Mouse (Mus musculus) liver, adult 2 months (tissue): ENCODE data around the gene Tmem114. TPM values are rescaled to one million over a fixed set of nuclear protein-coding genes. Genes with fewer than 3 reads are reported as not detected.

Source experiments
- DNase-seq: peaks from one replicate; pipeline ENCODE4 v3.0.0-alpha.2; 2011; ENCODE audit warnings: low read depth, low spot score; ENCODE audit errors: extremely low read depth
- H3K27ac ChIP-seq: fragments of 200-500 bp; replicated peaks from 2 replicates; pipeline ENCODE4 v1.5.1; 2012; ENCODE audit warnings: low read depth, mild to moderate bottlenecking, control low read depth, inconsistent platforms, low read length; ENCODE audit not compliant: insufficient read depth
- H3K27me3 ChIP-seq: fragments of 200-500 bp; 2 replicates; pipeline ENCODE4 v1.6.1; 2012; ENCODE audit warnings: mild to moderate bottlenecking, moderate library complexity, low read length, inconsistent platforms; ENCODE audit not compliant: control insufficient read depth, insufficient read depth
- H3K36me3 ChIP-seq: fragments of 200-500 bp; 2 replicates; pipeline ENCODE4 v1.6.1; 2012; ENCODE audit warnings: low read length, inconsistent platforms; ENCODE audit not compliant: control insufficient read depth, insufficient read depth
- H3K4me1 ChIP-seq: fragments of 200-500 bp; 2 replicates; pipeline ENCODE4 v1.6.1; 2011; ENCODE audit warnings: low read length; ENCODE audit not compliant: control insufficient read depth, insufficient read depth
- H3K4me3 ChIP-seq: fragments of 200-500 bp; 2 replicates; pipeline ENCODE4 v1.5.1; 2011; ENCODE audit warnings: low read depth, mild to moderate bottlenecking, control low read depth, low read length, moderate library complexity; ENCODE audit not compliant: insufficient read depth
- H3K79me2 ChIP-seq: fragments of 200-500 bp; 2 replicates; pipeline ENCODE4 v1.6.1; 2012; ENCODE audit warnings: inconsistent platforms, mild to moderate bottlenecking, low read length, moderate library complexity; ENCODE audit not compliant: control insufficient read depth, insufficient read depth
- H3K9ac ChIP-seq: fragments of 200-500 bp; 2 replicates; pipeline ENCODE4 v1.6.1; 2012; ENCODE audit warnings: low read depth, mild to moderate bottlenecking, control low read depth, inconsistent platforms, low read length
- CTCF ChIP-seq: fragments of 200-500 bp; IDR thresholded peaks from 2 replicates; pipeline ENCODE4 v1.5.1; 2011; ENCODE audit warnings: low read depth, low read length, control low read depth
- POLR2A ChIP-seq: fragments of 200-500 bp; IDR thresholded peaks from 2 replicates; pipeline ENCODE4 v1.6.1; 2011; ENCODE audit warnings: low read length, control low read depth; ENCODE audit not compliant: insufficient read depth; ENCODE audit errors: extremely low read depth
- WGBS: fragments of 180-500 bp; shearing (Covaris S2); methylation state at CpG from one replicate; pipeline ENCODE4 v1.1.7; 2018; 5-methylcytosine and 5-hydroxymethylcytosine counted together
- polyA plus RNA-seq: library from polyadenylated mRNA; depleted of rRNA; stranded (reverse); fragments of >200 nt; gene quantifications from 2 replicates; pipeline ENCODE4 v1.2.3, GENCODE M21; 2012; rRNA removed
- total RNA-seq: library from RNA; depleted of rRNA; stranded (reverse); fragments of >200 nt; gene quantifications from 2 replicates; pipeline ENCODE4 v1.2.3, GENCODE M21; 2014; rRNA removed

Gene Tmem114
- total RNA-seq (not detected in 2 replicates), polyA plus RNA-seq (not detected in 2 replicates)

DNA sequence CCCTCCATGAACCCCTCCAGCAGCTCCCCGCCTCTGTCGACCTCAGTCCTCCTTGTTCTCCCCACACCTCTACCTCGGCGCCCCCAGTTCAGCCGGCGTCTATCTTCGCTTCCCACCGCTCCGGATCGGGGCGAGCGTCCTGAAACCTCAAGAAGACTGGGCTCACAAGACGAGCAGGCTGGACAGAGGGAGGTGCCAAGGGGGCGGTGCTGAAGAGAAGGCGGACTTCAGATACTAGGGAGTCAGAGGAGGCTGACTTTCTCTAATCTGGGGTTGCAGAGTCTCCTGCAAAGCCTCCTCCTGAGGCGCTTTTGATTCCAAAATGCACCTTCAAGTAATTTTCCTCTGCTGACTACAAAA is at the start of gene Tmem114:
Tmem114 (minus strand) TSS at position 166 of the 360 bp plus-strand sequence.
- H3K79me2 ChIP-seq: no peaks in the 10 kb centered on the region
- H3K27me3 ChIP-seq: peaks cover 6% of the 10 kb centered on the region; the same call in 1 of the 2 replicates
- TF ChIP-seq POLR2A (no peak), CTCF (no peak)
- 3% methylated on average over 16 of the region's 16 CpGs for WGBS
- no peaks in the 10 kb centered on the region for H3K36me3 ChIP-seq
- H3K9ac ChIP-seq: no peak within 1 kb of the TSS
- no peak for DNase-seq
- no peak within 1 kb of the TSS for H3K4me3 ChIP-seq
- H3K27ac ChIP-seq: no peak within 1 kb of the TSS
- H3K4me1 ChIP-seq: no peaks in the 10 kb centered on the region

DNA sequence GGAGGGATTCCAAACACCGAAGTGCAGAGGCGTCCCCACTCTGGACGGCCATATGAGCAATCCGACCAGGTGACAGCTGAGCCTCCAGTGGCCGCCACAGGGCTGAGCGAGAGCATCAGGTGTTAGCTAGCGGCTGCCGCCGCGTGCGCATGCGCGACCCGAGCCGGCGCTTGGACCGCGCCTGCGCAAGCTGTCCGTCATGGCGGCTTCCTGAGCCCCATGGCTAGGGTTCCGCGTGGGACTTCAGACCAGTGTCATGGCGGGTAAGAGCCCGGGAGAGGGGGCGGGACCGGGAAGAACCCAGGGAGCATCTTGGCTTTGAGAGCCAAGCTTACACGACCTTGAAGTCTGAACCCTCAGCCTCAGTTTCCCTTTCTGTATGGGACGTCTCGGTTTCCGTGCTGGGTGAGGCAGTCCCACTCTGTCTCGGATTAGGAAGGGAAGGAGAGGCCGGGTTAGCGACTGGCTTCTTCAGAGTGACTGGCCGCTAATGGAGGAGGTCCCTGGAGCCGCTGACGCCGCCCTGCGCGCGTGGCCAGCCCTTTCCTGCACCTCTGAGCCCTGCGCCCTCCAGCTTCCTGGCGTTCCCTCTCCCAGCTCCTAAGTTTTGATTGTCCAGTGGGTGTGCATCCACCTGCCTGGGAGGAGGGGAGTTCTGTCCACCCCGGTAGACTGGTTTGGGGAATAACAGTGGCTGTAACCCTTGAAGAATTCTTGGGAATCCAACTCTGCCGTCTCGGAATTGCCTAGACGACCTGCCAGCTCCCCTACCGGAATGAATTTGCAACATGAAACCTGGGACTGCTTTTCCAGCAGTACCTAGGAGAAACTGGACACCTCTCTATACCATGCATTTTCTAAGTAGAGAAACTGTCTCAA is 45.9 kb upstream of the Tmem114 start, which contains the start of gene Mettl22:
Mettl22 (plus strand) TSS at position 186 of the 879 bp plus-strand sequence.
- peak; percentile 81 for DNase-seq
- Histone ChIP-seq H3K36me3 (no peaks in the 10 kb centered on the region), H3K9ac (peak within 1 kb of the TSS; percentile 58), H3K79me2 (no peaks in the 10 kb centered on the region), H3K4me3 (peak within 1 kb of the TSS; percentile 64), H3K4me1 (no peaks in the 10 kb centered on the region), H3K27ac (peak within 1 kb of the TSS; percentile 50), H3K27me3 (no peaks in the 10 kb centered on the region)
- under 1% methylated on average over 48 of the region's 48 CpGs for WGBS
- TF ChIP-seq CTCF: peak; percentile 22; the same call in 1 of the 2 replicates
- peak; percentile 58 for TF ChIP-seq POLR2A

DNA sequence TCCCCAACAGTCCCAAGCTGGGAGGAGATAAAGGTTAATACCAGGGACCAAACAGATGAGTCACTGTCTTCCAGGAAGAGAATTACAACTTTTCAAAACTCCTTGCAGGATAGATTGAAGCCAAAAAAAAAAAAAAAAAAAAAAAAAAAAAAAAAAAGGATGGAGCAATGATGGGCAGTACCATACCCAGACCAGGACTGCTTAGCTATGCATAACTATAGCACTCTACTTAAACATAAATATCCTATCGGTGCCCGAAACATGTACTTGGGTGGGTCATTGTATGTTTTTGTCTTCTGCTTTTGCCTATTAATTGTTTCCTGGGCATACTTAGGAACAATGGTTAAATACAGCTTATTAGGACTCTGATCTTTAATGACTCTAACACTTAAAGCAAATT is 45.2 kb upstream of the Tmem114 start:
- TF ChIP-seq CTCF (no peak), POLR2A (no peak)
- no peak for DNase-seq
- no peak overlapping the region for H3K9ac ChIP-seq
- no peaks in the 10 kb centered on the region for H3K79me2 ChIP-seq
- H3K27me3 ChIP-seq: no peaks in the 10 kb centered on the region
- H3K36me3 ChIP-seq: no peaks in the 10 kb centered on the region
- 73% methylated on average over 2 of the region's 2 CpGs for WGBS
- no peak overlapping the region for H3K27ac ChIP-seq
- no peak overlapping the region for H3K4me3 ChIP-seq
- no peaks in the 10 kb centered on the region for H3K4me1 ChIP-seq

DNA sequence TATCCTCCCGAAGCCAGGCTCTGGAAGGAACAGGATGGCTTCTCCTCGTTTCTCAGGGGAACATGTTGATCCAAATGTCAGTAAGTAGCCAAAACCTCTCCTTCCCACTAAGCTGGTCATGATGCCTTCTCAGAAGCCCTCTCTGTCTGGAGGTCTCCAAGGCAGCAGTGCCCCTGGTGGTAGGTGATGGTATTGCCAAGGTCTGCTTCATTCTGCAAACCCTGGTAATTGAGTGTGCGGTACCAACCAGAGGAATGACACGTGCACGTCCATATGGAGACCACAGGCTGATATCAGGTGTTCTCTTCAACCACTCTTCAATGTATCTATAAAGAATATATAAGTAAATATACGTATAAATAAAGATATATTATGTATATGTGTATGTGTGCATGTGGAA is 34.2 kb upstream of the Tmem114 start:
- DNase-seq: peak; percentile 38
- 20% methylated on average over 6 of the region's 6 CpGs for WGBS

DNA sequence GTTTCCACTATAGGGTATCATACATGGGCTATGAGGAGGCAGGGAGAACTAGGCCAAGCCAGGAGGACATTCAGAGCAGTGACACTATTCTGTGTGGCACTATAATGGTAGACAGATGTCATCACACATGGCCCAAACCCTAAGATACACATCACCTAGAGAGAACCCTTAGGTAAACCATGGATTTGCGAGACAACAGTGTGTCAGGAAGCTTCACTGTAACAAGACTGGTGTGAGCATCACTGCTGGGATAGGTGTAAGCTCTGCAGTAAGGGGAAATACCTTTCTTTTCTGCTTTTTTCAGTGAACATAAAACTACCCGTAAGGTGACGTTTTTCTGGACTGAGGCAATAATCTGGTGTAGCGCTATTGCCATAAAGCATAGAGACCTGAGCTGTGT is 33.5 kb upstream of the Tmem114 start:
- H3K4me1 ChIP-seq: no peaks in the 10 kb centered on the region
- H3K27ac ChIP-seq: no peak overlapping the region
- no peaks in the 10 kb centered on the region for H3K79me2 ChIP-seq
- 90% methylated on average over 4 of the region's 4 CpGs for WGBS
- DNase-seq: no peak
- TF ChIP-seq CTCF: no peak
- no peak for TF ChIP-seq POLR2A
- H3K27me3 ChIP-seq: no peaks in the 10 kb centered on the region
- H3K36me3 ChIP-seq: no peaks in the 10 kb centered on the region
- H3K4me3 ChIP-seq: no peak overlapping the region
- H3K9ac ChIP-seq: no peak overlapping the region

More for the DNA sequence above, 34.2 kb upstream of the Tmem114 start:
- Histone ChIP-seq H3K9ac (no peak overlapping the region), H3K36me3 (no peaks in the 10 kb centered on the region), H3K27ac (no peak overlapping the region), H3K27me3 (no peaks in the 10 kb centered on the region), H3K4me3 (no peak overlapping the region; the same call in 1 of the 2 replicates), H3K4me1 (no peaks in the 10 kb centered on the region), H3K79me2 (no peaks in the 10 kb centered on the region)
- TF ChIP-seq POLR2A (no peak), CTCF (peak; percentile 84)

DNA sequence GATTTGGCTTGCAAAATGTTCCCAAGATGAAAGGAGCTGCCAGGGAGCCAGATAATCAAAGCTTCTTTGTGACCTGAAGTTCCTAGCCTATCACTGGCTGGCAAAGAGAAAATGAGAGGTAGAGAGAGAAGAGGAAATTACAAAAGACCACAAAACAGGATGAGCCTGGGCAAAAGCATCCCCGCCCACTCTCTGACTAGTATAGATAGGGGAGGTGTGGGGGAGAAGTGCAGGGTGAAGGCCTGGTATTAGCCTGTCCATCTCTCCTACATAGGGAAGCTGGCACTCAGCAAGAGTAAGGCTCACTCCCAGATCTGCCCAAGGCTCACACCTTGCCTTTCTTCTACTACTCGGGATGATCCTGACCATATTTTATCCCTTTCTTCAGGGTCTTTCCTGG is 30.3 kb upstream of the Tmem114 start:
- WGBS: 51% methylated on average over 2 of the region's 2 CpGs
- no peak for DNase-seq

More for the DNA sequence above, 30.3 kb upstream of the Tmem114 start:
- Histone ChIP-seq H3K27me3 (no peaks in the 10 kb centered on the region), H3K4me1 (no peaks in the 10 kb centered on the region), H3K9ac (no peak overlapping the region), H3K79me2 (no peaks in the 10 kb centered on the region), H3K4me3 (no peak overlapping the region), H3K27ac (no peak overlapping the region), H3K36me3 (no peaks in the 10 kb centered on the region)
- TF ChIP-seq CTCF (no peak), POLR2A (no peak)
